Comparison of ENCODE assay signal across 25 mouse cellular contexts in the genomic region with DNA sequence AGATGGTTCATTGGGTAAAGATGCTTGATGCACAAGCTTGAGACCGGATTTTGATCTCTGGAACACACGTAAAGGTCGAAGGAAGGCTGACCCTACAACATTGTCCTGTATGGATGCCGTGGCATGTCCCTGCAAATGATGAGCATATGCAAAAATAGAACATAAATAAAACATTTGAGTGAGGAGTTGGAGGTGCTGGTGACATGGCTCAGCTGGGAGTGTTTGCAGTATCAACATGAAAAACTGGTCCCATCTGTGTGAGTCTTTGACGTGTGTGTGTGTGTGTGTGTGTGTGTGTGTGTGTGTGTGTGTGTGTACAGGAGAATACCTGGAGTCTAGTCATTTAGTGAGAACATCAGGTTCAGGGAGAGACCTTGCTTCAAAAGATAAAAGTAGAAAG.
"Had no signal": no experiment of that assay in that cellular context is flagged by ENCODE, and none has a peak within 500 bp of the region (broad histone marks: within the 10 kb centered on the region; RNA-seq: fewer than 3 reads in every experiment).

No protein-coding gene starts in this region.

- H3K4me2 ChIP-seq: heart, embryonic 11.5 days; heart, embryonic 13.5 days; heart, embryonic 15.5 days; hindbrain, embryonic 13.5 days; hindbrain, embryonic 15.5 days; kidney, embryonic 15.5 days; limb, embryonic 13.5 days had no signal

- H3K36me3 ChIP-seq: heart, embryonic 13.5 days; heart, embryonic 15.5 days; hindbrain, embryonic 13.5 days; hindbrain, embryonic 15.5 days; kidney, embryonic 15.5 days; limb, embryonic 13.5 days had no signal

- H3K27ac ChIP-seq: gastrocnemius, adult 2 months; heart, embryonic 13.5 days; heart, embryonic 15.5 days; hindbrain, embryonic 13.5 days; hindbrain, embryonic 15.5 days; hindbrain, postnatal 0 days; kidney, embryonic 15.5 days; kidney, postnatal 0 days; limb, embryonic 13.5 days had no signal

- H3K27me3 ChIP-seq: heart, embryonic 13.5 days; hindbrain, embryonic 15.5 days; kidney, embryonic 15.5 days had no signal

- H3K9ac ChIP-seq: heart, embryonic 13.5 days; heart, embryonic 15.5 days; hindbrain, embryonic 13.5 days; hindbrain, embryonic 15.5 days; kidney, embryonic 15.5 days; limb, embryonic 13.5 days had no signal

- H3K4me3 ChIP-seq: gastrocnemius, adult 2 months; heart, embryonic 13.5 days; heart, embryonic 15.5 days; hindbrain, embryonic 13.5 days; hindbrain, embryonic 15.5 days; kidney, embryonic 15.5 days; limb, embryonic 13.5 days had no signal

- ATAC-seq: forebrain, embryonic 16.5 days; hindbrain, postnatal 0 days; intestine, embryonic 16.5 days had no signal

- DNase-seq: gastrocnemius, adult 2 months; gastrocnemius, postnatal 10 days; gastrocnemius, postnatal 25 days; heart, adult 18-20 months; heart, postnatal 14 days; heart, postnatal 36 days; kidney, adult 11 months; kidney, adult 2 months; kidney, adult 9 months; kidney, postnatal 14 days; kidney, postnatal 36 days; layer of hippocampus, adult 9-11 months; layer of hippocampus, postnatal 36 days; left cerebral cortex, postnatal 4 days had no signal

- H3K9me3 ChIP-seq: heart, embryonic 13.5 days; heart, embryonic 15.5 days; hindbrain, embryonic 13.5 days; hindbrain, embryonic 15.5 days; kidney, embryonic 15.5 days; limb, embryonic 13.5 days had no signal
